Mouse (Mus musculus) adrenal gland (tissue): ENCODE measurements around the gene Zbtb20.

ENCODE experiments used
- intact Hi-C: fragments of 180-260 bp; cut with DNase I; formaldehyde crosslinking; loops from one replicate; pipeline ENCODE4 v1.15.1; 2025
- long read RNA-seq, 2 experiments: library from polyadenylated mRNA; unstranded; transcript quantifications; one replicate each; pipeline ENCODE4 v2.0.0; 2020; ENCODE audit warnings: borderline replicate concordance in 1 of 2; ENCODE audit not compliant: insufficient replicate concordance in 1 of 2

The Zbtb20 gene
- long read RNA-seq, experiment 1, partial matches to known transcripts = 30 of 89 reads
- long read RNA-seq, experiment 1, other reads (novel, unspliced or antisense) = 59 of 89 reads
- long read RNA-seq, experiment 2, partial matches to known transcripts = 17 of 102 reads
- long read RNA-seq, experiment 2, other reads (novel, unspliced or antisense) = 85 of 102 reads

GRCm38 (mm10) chr16:42875852-42875980, at the start of gene Zbtb20:
Gene Zbtb20, plus strand, starts transcription at chr16:42875881.
- intact Hi-C loops = loop anchor here (5.0 kb wide), 1 partner anchor 37 kb away; no protein-coding TSS in a partner anchor

DNA sequence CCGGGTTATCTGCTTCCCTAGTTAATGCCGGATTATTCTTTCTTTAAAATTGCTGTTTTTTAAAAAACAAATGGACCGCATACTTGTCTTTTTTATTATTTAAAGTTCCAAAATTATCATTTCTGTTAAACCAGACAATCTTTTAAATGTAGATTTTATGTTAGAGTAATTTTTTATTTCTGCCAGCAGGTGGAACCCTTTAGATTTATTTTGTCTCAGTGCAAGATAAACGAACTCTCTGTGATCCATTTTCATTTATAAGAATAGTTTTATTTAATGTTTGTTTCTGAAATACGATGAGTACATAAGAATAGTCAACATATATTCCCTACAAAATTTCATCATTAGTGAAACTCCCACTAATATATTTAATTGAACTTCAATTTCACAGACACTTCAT, 39.7 kb upstream of the Zbtb20 start:
- intact Hi-C loops = loop anchor here (5.0 to 10.0 kb wide), 3 partner anchors 76 to 749 kb away; no protein-coding TSS in a partner anchor

DNA sequence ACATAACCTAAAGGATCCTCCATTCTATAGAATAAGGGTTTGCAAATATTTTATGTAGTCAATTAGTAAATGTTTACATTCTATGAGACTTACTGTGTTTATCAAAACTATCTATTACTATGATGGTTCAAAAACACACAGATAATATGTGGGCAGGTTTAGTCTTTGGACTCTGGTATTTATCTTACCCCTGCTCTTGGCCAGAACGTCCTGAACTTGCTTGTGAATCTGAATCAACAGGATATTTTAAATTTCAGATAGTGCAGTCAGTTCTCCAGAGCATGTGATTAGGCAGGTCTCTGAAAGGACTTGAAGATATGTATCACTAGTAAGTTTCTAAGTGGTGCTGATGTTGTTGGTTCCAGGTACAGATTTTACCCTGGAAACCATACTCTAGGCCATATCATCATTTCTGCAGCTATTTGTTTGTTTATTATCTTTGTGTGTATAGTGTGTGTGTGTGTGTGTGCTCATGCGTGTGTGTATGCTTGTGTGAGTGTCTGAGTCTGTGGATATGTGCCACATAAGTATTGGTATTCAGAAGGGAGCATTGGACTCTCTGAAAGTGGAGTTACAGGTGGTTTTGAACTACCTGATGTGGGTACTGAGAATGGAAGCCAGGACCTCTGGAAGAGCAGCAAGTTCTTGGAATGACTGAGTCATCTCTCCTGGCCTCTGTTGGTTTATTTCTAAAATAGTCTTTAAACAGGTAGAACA, 39.1 kb upstream of the Zbtb20 start:
- intact Hi-C loops = loop anchor here (5.0 to 10.0 kb wide), 3 partner anchors 76 to 748 kb away; no protein-coding TSS in a partner anchor

- intact Hi-C loops = loop anchor here (5.0 to 10.0 kb wide), 3 partner anchors 74 to 747 kb away; no protein-coding TSS in a partner anchor
These were observed 37.5 kb upstream of the Zbtb20 start for GRCm38 (mm10) chr16:42838226-42838625.

DNA sequence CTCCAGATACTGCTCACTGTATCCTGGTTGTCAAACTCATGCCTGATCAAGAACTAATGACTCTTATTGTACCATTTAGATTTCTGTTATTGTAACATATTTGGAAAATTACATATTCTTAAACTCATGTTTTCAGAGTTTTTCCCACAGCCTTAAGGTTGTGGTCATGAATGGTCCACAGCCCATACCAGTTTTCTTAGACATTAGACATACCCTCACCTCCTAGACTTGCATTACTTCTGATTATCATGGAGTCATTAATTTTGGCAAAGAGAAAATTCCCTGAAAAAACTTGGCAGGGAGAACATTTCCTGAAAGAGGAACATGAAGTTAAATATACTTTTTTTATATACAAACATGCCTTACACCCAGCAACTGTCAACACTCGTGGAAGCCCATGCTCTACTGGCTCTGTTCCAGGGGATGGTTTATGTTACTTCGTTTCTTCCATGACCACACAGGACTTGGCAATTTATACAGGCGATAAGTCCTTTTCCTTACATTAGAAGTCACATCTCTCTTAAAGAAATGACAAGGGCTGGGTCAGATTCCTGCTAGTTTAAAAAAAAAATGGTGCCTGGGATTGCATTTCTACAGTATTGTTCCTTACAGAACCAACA, 18.0 kb upstream of the Zbtb20 start:
- intact Hi-C loops = no loop called here

DNA sequence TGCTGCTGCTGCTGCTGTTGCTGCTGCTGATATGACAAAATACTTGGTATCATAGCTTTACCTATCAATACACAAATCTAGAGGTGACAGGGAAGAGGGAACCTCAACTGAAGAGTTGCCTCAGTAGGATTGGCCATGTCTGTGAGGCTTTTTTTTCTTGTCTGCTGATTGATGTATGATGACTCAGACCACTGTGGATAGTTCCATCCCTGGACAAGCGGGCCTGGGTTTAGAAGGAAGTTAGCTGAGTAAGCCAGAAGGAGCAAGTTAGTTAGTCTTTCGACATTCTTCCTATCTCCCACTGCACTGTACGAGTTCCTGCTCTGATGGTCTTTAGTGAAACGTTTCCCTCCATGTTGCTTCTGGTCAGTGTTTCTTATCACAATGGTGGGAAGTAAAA, 16.4 kb upstream of the Zbtb20 start:
- intact Hi-C loops = no loop called here

DNA sequence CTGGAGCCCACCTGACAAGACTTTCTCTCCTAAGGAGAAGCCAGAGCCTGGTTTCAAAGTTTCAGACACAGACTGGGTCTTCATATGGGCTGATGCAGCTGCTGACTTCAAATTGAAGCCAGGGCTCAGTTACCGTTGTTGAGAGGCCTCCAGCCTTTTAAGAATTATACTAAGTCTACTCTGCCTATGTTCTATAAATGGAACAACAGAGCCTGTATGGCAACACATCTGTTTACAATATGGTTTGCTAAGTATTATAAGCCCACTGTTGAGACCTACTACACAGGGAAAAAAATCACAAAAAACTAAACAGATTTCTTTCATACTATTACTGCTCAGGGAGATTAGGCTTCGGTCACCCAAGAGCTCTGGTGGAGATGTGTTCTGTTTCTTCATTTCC, 12.4 kb upstream of the Zbtb20 start:
- intact Hi-C loops = no loop called here

DNA sequence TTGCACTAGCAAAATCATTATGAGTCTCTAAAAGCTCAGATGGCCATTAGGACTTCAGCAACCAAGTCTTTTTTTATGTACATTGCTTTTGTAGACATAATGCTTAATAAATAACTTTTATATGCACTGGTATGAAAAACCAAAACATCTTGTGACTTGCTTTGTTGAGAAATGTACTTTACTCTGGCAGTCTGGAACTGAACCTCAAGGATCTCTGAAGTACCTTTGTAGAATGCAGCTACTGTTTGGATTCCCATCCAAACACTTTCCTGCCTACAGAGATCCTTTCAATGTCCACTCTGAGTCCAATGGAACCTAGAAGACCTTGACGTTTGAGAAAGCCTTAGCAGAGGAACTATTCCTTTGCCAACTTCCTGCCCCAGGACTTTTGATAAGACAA, 9.6 kb upstream of the Zbtb20 start:
- intact Hi-C loops = no loop called here

GRCm38 (mm10) chr16:42872101-42872500, 3.6 kb upstream of the Zbtb20 start:
- intact Hi-C loops = no loop called here

DNA sequence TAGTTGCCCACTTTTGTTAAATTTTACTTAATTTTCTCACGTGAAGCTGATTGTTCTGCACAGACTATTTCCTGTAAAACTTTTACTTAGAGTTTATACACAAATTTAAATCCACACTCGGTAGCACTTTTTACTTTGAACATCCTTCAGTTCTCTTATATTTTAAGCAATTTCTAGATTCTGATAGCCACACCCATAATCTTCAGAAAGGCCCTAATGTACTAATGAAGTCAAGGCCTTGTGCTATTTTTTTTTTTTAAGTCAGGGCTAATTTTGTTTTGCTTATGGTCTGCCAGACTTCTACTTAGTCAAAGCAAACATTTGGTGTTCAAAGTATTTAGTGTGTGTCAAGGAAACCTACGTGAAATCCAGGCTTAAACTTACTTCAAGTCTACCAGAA, 1.7 kb upstream of the Zbtb20 start:
- intact Hi-C loops = no loop called here

- intact Hi-C loops = no loop called here
These were observed 1.2 kb upstream of the Zbtb20 start for GRCm38 (mm10) chr16:42874456-42874855.

DNA sequence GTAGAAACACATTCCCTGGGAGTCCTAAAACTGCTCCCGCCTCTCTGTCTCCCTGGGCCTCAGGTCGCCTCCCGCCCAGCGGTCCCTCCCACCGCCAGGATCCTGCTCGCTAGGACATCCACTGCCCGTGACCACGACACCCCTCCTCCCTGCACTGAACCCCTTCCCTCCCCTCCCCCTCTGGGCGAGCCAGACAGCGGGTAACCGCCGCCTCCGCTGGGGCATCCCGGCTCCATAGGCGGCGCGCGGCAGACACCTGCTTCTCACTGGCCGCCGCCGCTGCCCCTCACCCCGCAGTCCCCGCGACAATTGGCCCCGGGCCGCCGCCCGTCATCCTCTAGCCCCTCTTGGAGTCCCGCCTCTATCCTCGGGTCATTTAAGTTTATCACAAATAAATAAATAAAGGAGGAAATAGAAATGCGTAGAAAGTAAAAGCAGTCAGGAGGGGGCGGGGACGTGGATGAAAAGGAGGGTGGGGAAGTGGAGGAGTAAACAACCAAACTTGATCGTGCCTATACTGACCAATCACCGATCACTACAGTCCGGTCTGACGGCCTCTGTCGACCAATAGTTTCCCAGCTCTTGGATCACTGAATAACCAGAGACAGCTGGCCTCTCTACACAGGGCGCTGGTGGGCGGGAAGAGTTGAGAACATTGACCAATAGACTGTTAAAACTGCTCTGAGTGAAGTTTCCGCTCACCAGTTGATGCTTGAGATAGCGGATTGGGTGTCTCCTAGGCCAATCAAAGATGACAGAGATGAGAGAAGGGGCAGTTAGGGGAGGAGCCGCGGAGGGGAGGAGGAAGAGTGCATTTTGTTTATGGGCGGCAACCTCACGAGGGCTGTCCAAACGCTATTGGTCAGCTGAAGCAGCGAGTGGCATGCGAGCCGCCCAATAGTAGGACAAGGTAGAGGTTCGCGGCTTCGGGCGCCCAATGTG, 500 bp upstream of the Zbtb20 start:
- intact Hi-C loops = loop anchor here (5.0 kb wide), 1 partner anchor 37 kb away; no protein-coding TSS in a partner anchor

- intact Hi-C loops = loop anchor here (5.0 kb wide), 1 partner anchor 36 kb away; no protein-coding TSS in a partner anchor
These were observed 630 bp downstream of the Zbtb20 start for GRCm38 (mm10) chr16:42876021-42877000.

GRCm38 (mm10) chr16:42880046-42880445, 4.4 kb downstream of the Zbtb20 start:
- intact Hi-C loops = no loop called here

GRCm38 (mm10) chr16:42885538-42885937, 9.9 kb downstream of the Zbtb20 start:
- intact Hi-C loops = no loop called here

DNA sequence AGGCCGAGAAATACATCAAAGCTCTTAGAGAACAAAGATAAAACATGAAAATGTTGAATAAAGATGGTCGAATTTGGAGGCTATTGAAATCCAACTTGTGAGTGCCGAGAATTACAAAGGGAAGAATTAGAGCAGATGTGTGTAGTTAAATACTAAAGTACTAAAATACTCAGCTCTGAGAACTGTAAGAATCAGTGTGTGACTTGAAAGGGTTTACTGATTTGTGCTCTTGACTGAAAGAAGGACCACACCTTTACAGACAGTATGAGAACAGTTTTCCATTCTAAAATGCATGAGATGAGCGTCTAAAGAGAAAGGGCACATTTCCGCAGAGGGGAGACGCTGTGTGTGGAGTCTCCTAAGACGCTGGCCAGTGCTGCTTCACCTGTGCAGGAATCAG, 10.3 kb downstream of the Zbtb20 start:
- intact Hi-C loops = no loop called here

- intact Hi-C loops = no loop called here
These were observed 21.5 kb downstream of the Zbtb20 start for GRCm38 (mm10) chr16:42897125-42897693.

DNA sequence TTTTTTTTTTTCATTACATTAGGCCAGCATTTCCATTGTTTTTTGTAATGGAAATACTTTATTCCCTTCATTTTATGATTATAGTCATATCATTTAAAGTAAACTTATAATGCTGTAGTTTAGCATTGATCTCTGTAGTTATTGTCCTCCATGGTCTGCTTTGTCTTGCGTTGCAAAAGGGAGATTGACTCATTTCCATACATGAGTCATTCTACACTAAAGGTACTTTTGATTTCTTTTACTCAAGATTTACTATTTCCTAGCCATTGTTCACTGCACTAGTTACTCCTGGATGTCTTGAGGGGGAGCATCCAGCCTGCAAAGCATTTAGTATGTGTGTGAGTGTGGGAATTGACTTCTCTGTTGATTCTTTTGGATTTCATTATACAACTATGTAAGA, 24.6 kb downstream of the Zbtb20 start:
- intact Hi-C loops = no loop called here

DNA sequence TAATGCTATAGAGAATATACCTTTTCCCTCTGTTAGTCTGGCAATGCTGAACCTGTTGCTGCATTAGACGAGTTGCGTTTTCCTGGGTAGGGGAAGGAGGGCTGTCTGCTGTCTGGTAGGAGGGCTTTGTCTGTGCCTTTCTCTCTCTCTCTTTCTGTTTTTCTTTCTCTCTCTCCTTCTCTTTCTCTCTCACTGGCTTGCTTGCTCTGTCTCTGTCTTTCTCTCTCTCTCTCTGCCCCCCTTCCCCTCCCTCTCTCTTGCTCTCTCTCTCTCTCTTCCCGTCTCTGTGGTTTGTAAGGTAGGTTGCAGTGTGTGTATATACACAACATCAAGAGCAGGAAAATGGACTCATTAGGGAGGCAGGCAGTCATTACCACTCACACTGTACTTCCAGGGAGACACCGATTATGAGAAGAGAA, 31.6 kb downstream of the Zbtb20 start:
- intact Hi-C loops = no loop called here

GRCm38 (mm10) chr16:42908381-42908780, 32.7 kb downstream of the Zbtb20 start:
- intact Hi-C loops = no loop called here
